Mouse (Mus musculus) testis, adult 2 months (tissue): ENCODE data around the gene Gm44579. TPM values are rescaled to one million over a fixed set of nuclear protein-coding genes. Genes with fewer than 3 reads are reported as not detected.

ENCODE experiments used
- H3K27ac ChIP-seq: fragments of 200-500 bp; 2 replicates; pipeline ENCODE4 v1.5.1; 2012; ENCODE audit warnings: low read depth, low read length; ENCODE audit not compliant: control insufficient read depth, insufficient read depth
- H3K27me3 ChIP-seq: fragments of 200-500 bp; 2 replicates; pipeline ENCODE4 v1.6.1; 2012; ENCODE audit warnings: mild to moderate bottlenecking, low read length, moderate library complexity; ENCODE audit not compliant: control insufficient read depth, insufficient read depth
- H3K36me3 ChIP-seq: fragments of 200-500 bp; 2 replicates; pipeline ENCODE4 v1.6.1; 2012; ENCODE audit warnings: mild to moderate bottlenecking, low read length; ENCODE audit not compliant: control insufficient read depth, insufficient read depth
- H3K4me1 ChIP-seq: fragments of 200-500 bp; 2 replicates; pipeline ENCODE4 v1.6.1; 2012; ENCODE audit warnings: low read length; ENCODE audit not compliant: control insufficient read depth, insufficient read depth
- H3K4me3 ChIP-seq: fragments of 200-500 bp; 2 replicates; pipeline ENCODE4 v1.5.1; 2012; ENCODE audit warnings: low read depth, mild to moderate bottlenecking, low read length, moderate library complexity, mixed read lengths; ENCODE audit not compliant: control insufficient read depth
- CTCF ChIP-seq: fragments of 200-500 bp; IDR thresholded peaks from 2 replicates; pipeline ENCODE4 v1.5.1; 2012; ENCODE audit warnings: low read depth, mild to moderate bottlenecking, inconsistent platforms, low read length, moderate library complexity; ENCODE audit not compliant: control insufficient read depth, insufficient read depth, insufficient replicate concordance
- POLR2A ChIP-seq: fragments of 200-500 bp; IDR thresholded peaks from 2 replicates; pipeline ENCODE4 v1.6.1; 2012; ENCODE audit warnings: low read depth, mild to moderate bottlenecking, inconsistent platforms, low read length, moderate library complexity; ENCODE audit not compliant: control insufficient read depth
- polyA plus RNA-seq: library from polyadenylated mRNA; depleted of rRNA; stranded (reverse); fragments of >200 nt; gene quantifications from 2 replicates; pipeline ENCODE4 v1.2.3, GENCODE M21; 2012

Gene Gm44579
- polyA plus RNA-seq, 1 experiment, result not detected

DNA sequence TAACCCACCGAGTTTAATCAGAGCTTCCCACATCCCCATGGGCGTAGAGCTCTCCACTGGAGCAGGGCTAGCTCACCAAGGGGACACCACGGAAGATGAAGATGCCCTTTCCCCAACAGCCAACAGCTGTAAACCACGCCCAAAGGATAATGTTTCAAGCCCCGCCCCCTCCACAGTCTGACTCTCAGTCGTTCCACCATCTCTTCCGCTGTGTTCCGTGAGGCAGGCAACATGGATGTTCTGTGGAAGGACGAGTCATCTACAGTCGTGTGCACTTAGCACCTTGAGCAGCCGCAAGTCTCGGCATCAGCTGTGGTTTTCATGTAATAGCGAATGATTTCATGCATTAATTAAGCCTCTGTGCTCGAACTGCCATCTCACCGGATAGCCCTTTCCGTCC is 4.8 kb upstream of the Gm44579 start:
- peaks cover 5% of the 10 kb centered on the region for H3K4me1 ChIP-seq
- H3K4me3 ChIP-seq, result no peak overlapping the region; the same call in 1 of the 2 replicates
- no peak overlapping the region for H3K27ac ChIP-seq
- no peaks in the 10 kb centered on the region for H3K27me3 ChIP-seq
- no peaks in the 10 kb centered on the region for H3K36me3 ChIP-seq
- no peak for TF ChIP-seq POLR2A
- no peak for TF ChIP-seq CTCF

DNA sequence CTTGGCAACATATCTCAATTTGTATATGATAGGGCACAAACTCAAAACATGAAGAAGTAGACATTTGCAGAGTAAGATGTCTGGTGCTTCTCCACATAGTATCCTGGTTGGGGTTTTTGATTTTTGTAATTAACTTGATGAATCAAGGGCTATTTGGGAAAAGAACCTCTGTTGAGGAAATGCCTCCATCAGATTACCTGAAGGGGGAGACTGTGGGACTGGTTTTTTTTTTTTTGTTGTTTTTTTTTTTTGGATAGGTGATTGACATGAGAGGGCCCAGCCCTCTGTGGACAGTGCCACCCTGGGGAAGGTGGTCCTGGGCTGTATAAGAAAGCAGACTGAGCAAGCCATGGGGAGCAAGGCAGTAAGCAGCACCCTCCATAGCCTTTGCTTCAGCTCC is 1.6 kb upstream of the Gm44579 start:
- TF ChIP-seq POLR2A (no peak), CTCF (no peak)
- H3K4me3 ChIP-seq, result no peak overlapping the region
- H3K27me3 ChIP-seq, result no peaks in the 10 kb centered on the region
- H3K36me3 ChIP-seq, result no peaks in the 10 kb centered on the region
- H3K27ac ChIP-seq, result no peak overlapping the region
- H3K4me1 ChIP-seq, result peaks cover 5% of the 10 kb centered on the region

- Histone ChIP-seq H3K4me3 (no peak overlapping the region), H3K36me3 (no peaks in the 10 kb centered on the region), H3K4me1 (no peaks in the 10 kb centered on the region), H3K27ac (no peak overlapping the region), H3K27me3 (no peaks in the 10 kb centered on the region)
- no peak for TF ChIP-seq CTCF
- TF ChIP-seq POLR2A, result no peak
These were observed 6.6 kb downstream of the Gm44579 start for GRCm38 (mm10) chr15:98214130-98214529.

DNA sequence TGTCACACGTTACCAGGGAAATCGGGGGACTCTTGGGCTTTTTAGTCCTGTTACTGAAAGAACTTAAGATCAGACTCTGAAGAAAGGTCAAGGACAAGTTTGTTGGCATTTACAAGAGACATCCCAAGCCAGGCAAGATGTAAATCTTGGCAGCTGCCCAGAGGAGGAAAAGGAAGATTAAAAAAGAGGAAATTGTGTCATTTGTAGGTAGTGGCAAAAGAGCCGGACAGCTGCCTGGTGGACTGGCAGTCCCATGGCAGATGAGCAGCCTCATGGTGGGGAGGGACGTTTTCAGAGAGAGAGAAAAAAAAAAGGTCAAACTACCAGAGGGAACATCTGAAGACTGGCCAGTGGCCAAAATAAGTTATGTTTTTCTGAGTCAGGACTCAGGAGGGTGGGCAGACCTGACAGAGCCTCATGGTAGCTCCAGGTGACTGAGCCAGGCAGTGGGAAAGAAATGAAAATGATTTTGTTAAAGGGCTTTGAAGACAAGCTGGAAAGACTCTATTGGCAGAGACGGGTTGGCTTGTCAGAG is 7.4 kb downstream of the Gm44579 start:
- Histone ChIP-seq H3K36me3 (no peaks in the 10 kb centered on the region), H3K4me3 (no peak overlapping the region), H3K4me1 (no peaks in the 10 kb centered on the region), H3K27me3 (no peaks in the 10 kb centered on the region), H3K27ac (no peak overlapping the region)
- no peak for TF ChIP-seq POLR2A
- no peak for TF ChIP-seq CTCF

DNA sequence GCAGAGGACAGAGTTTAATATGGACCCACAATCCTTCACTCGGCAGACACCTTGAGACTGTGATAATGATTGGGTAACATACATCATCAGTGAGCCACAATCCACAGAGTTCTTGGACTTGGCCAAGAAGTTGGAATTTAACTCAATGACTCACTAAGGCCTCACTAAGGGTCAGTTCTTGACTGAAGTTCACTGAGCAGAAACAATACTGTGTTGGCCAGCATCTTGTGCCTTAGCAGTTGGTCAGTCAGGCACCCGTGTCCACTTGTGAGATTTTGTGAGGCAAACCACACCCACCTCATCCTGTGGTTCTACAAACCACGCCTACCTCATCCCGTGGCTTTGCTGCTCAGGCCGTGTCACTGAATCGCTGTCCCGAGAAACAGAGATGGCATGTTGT is 11.1 kb downstream of the Gm44579 start:
- no peak for TF ChIP-seq CTCF
- TF ChIP-seq POLR2A, result no peak
- Histone ChIP-seq H3K36me3 (no peaks in the 10 kb centered on the region), H3K27ac (no peak overlapping the region), H3K4me1 (no peaks in the 10 kb centered on the region), H3K4me3 (no peak overlapping the region), H3K27me3 (no peaks in the 10 kb centered on the region)

GRCm38 (mm10) chr15:98195442-98195841 is 25.3 kb downstream of the Gm44579 start, which contains the start of gene Olfr288:
Gene Olfr288 (minus strand): TSS chr15:98195542.
- no peak for TF ChIP-seq POLR2A
- TF ChIP-seq CTCF, result no peak
- H3K36me3 ChIP-seq, result no peaks in the 10 kb centered on the region
- no peaks in the 10 kb centered on the region for H3K4me1 ChIP-seq
- H3K4me3 ChIP-seq, result no peak within 1 kb of the TSS
- H3K27me3 ChIP-seq, result no peaks in the 10 kb centered on the region
- no peak within 1 kb of the TSS for H3K27ac ChIP-seq

- Histone ChIP-seq H3K27me3 (no peaks in the 10 kb centered on the region; the same call in 1 of the 2 replicates), H3K4me1 (peaks cover 15% of the 10 kb centered on the region)
These were observed 36.3 kb downstream of the Gm44579 start for GRCm38 (mm10) chr15:98184456-98184855.

More at GRCm38 (mm10) chr15:98184456-98184855, 36.3 kb downstream of the Gm44579 start:
- Histone ChIP-seq H3K27ac (no peak overlapping the region), H3K4me3 (no peak overlapping the region), H3K36me3 (no peaks in the 10 kb centered on the region)
- TF ChIP-seq POLR2A (no peak), CTCF (no peak)
